Mouse (Mus musculus) embryo, embryonic 11 days (tissue): ENCODE data around the gene Anapc15.
"Not testable (repeated sequence)": the region's sequence is repeated elsewhere in the genome, so short reads cannot be mapped to it uniquely, and the experiment has no call there.

Experiments
- DNase-seq: peaks from one replicate; pipeline ENCODE4 v3.0.0-alpha.2; 2015

The Anapc15 gene

GRCm38 (mm10) chr7:101900331-101901097 is 37.0 kb downstream of the Anapc15 start:
- no peak for DNase-seq

GRCm38 (mm10) chr7:101901969-101902368 is 38.5 kb downstream of the Anapc15 start:
- no peak for DNase-seq

- no peak for DNase-seq
These were observed 39.3 kb downstream of the Anapc15 start for GRCm38 (mm10) chr7:101902846-101903245.

- peak; percentile 100 for DNase-seq
These were observed 42.2 kb downstream of the Anapc15 start, which contains the start of gene Lamtor1 for GRCm38 (mm10) chr7:101905561-101906286. Lamtor1 (plus strand) TSS chr7:101905904.

GRCm38 (mm10) chr7:101906287-101906681 is 42.8 kb downstream of the Anapc15 start, which contains the start of gene Tomt:
Tomt (minus strand) TSS chr7:101906359.
- no peak for DNase-seq

GRCm38 (mm10) chr7:101906696-101907095 is 43.2 kb downstream of the Anapc15 start:
- no peak for DNase-seq

- DNase-seq, result no peak
These were observed 44.9 kb downstream of the Anapc15 start for GRCm38 (mm10) chr7:101908367-101908766.

- no peak for DNase-seq
These were observed 46.6 kb downstream of the Anapc15 start for GRCm38 (mm10) chr7:101910138-101910537.

GRCm38 (mm10) chr7:101911982-101912381 is 48.5 kb downstream of the Anapc15 start:
- peak; percentile 21 for DNase-seq

- DNase-seq, result peak; percentile 78
These were observed 54.6 kb downstream of the Anapc15 start for GRCm38 (mm10) chr7:101918071-101918470.

- not testable (repeated sequence) for DNase-seq
These were observed 62.4 kb downstream of the Anapc15 start for GRCm38 (mm10) chr7:101925892-101926291.

GRCm38 (mm10) chr7:101928093-101928492 is 64.6 kb downstream of the Anapc15 start:
- no peak for DNase-seq

GRCm38 (mm10) chr7:101932551-101932950 is 69.0 kb downstream of the Anapc15 start:
- no peak for DNase-seq

- peak; percentile 54 for DNase-seq
These were observed 69.8 kb downstream of the Anapc15 start for GRCm38 (mm10) chr7:101933300-101933699.

GRCm38 (mm10) chr7:101933751-101934240 is 70.3 kb downstream of the Anapc15 start, which contains the start of the genes Lrrc51 and Numa1:
Lrrc51 (minus strand) TSS chr7:101933895.
Numa1 (plus strand) TSS chr7:101934111.
- DNase-seq, result peak; percentile 97

GRCm38 (mm10) chr7:101935957-101936356 is 72.4 kb downstream of the Anapc15 start:
- no peak for DNase-seq

GRCm38 (mm10) chr7:101936996-101937395 is 73.5 kb downstream of the Anapc15 start:
- no peak for DNase-seq

- DNase-seq, result no peak
These were observed 74.1 kb downstream of the Anapc15 start for GRCm38 (mm10) chr7:101937569-101937968.

GRCm38 (mm10) chr7:101938348-101938747 is 74.8 kb downstream of the Anapc15 start:
- no peak for DNase-seq

GRCm38 (mm10) chr7:101939758-101940157 is 76.2 kb downstream of the Anapc15 start:
- DNase-seq, result no peak

GRCm38 (mm10) chr7:101949008-101949407 is 85.5 kb downstream of the Anapc15 start:
- DNase-seq, result not testable (repeated sequence)
